Mouse (Mus musculus): ENCODE measurements around the gene Rnf128. TPM values are rescaled to one million over a fixed set of nuclear protein-coding genes. Genes with fewer than 3 reads are reported as not detected.

The Rnf128 gene
- polyA plus RNA-seq (2017; shearing (Covaris generic)): 3.9 TPM

GRCm38 (mm10) chrX:139562925-139563461 is at the start of gene Rnf128:
Rnf128 (plus strand) TSS chrX:139563316.

DNA sequence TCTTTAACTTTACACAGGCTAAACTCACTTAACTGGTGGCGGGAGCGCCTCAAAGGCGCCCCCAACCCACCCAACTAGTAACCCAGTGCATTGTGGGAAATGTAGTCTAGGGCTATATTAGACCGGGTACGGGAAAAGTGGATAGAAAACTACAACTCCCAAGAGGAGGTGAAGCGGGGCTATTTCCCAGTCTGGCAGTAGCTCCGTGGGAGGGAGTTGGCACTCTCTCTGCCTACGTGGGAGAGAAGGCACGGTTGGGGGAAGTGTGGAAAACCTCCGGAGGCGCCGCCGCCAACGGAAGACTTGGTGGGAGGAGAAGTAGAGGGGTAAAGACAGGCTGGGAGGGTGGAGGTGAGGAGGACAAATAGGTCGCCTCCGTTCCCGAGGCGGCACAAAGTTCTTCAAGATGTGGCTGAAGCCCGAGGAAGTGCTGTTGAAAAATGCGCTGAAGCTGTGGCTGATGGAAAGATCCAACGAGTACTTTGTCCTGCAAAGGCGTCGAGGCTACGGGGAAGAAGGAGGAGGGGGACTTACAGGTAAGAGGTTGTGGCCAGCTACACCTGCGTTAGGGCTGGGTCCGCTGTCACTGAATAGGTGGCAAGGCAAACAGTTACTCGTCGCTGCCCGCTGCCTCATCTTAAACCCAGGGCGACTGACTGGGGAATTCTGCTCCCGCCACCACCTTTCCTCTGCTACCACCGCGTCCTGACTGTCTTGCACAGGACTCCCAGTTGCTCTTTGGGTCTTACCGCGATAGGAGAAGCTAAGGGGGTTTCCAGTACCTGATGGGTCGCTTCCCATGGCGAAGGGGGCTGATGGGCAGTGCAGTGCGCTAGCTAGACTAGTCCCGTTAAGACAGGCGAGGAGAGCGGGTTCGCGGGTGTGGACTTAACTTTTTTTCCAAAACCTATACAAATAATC is 121.9 kb downstream of the Rnf128 start, which contains the start of gene Tbc1d8b:
TSS of gene Tbc1d8b (plus strand) at position 222 of the 921 bp plus-strand sequence.

DNA sequence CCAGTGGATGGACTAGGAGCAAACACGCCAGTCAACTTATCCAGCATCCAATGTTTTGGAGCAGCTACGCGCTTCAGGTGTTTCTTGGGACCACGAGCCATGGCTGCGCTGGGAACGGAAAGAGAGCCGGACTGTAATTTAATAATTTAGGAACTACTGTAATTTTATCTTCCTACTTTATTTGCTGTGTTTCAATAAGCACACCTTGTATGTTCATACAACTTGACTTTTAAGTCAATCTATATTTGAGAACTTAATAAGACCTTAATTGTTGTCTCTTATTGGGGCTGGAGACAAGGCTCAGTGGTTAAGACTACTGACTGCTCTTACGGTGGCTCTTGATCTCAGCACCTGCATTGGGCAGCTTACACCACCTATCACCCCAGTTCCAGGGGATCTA is 151.3 kb downstream of the Rnf128 start, which contains the start of gene Gm15013:
TSS of gene Gm15013 (minus strand) at position 101 of the 400 bp plus-strand sequence.

Other genes starting within 250 kb of the Rnf128 start
- not detected for gene Trap1a, start 229.6 kb upstream of the Rnf128 start, polyA plus RNA-seq (2017; shearing (Covaris generic))
- gene D330045A20Rik, start 82.9 kb upstream of the Rnf128 start, polyA plus RNA-seq (2017; shearing (Covaris generic)): 0.17 TPM
- gene Tbc1d8b, start 121.7 kb downstream of the Rnf128 start, polyA plus RNA-seq (2017; shearing (Covaris generic)): 7.2 TPM
- gene Gm15013, start 151.2 kb downstream of the Rnf128 start, polyA plus RNA-seq (2017; shearing (Covaris generic)): 0.49 TPM
- not detected for gene Ripply1, start 219.0 kb downstream of the Rnf128 start, polyA plus RNA-seq (2017; shearing (Covaris generic))
- gene Cldn2, start 237.5 kb downstream of the Rnf128 start, polyA plus RNA-seq (2017; shearing (Covaris generic)): 0.07 TPM